ENCODE assay signal across 15 mouse cellular contexts in genomic region chr5:64024420-64024819, GRCm38 (mm10). TPM values are rescaled to one million over a fixed set of nuclear protein-coding genes. Genes with fewer than 3 reads are reported as not detected.
DNase-seq lines count a peak whose midpoint lies in the region; ATAC-seq and TF ChIP-seq lines count a peak whose summit lies in the region.
"Had no signal": no experiment of that assay in that cellular context is flagged by ENCODE, and none has a peak within 500 bp of the region (broad histone marks: within the 10 kb centered on the region; RNA-seq: fewer than 3 reads in every experiment).

No protein-coding gene starts in this region.

- no peak overlapping the region for H3K4me3 ChIP-seq in thymus, adult 2 months (ENCODE audit: control insufficient read depth, insufficient read depth, low read length)
- H3K4me3 ChIP-seq: forebrain, embryonic 15.5 days; heart, embryonic 13.5 days; limb, embryonic 15.5 days had no signal

- DNase-seq in adrenal gland, postnatal 14 days, result peak; percentile 10
- no peak for DNase-seq in adrenal gland, postnatal 10 days
- DNase-seq in CD4-positive helper T cell, adult 2 months (ENCODE audit: low read depth, low spot score), result peak; percentile 62
- DNase-seq in thymus, adult 2 months, result peak; percentile 70
- no peak for DNase-seq in kidney, adult 11 months
- no peak for DNase-seq in gastrocnemius, adult 18-20 months (ENCODE audit: low spot score)
- DNase-seq: gastrocnemius, postnatal 14 days; kidney, adult 2 months; lung, embryonic 14.5 days had no signal

- peaks cover 6% of the 10 kb centered on the region for H3K4me1 ChIP-seq in thymus, adult 2 months (replicated peaks; ENCODE audit: control insufficient read depth, insufficient read depth, low read length)
- H3K4me1 ChIP-seq: heart, embryonic 13.5 days; limb, embryonic 15.5 days had no signal

- 39% methylated on average over 8 of the region's 8 CpGs for WGBS in thymus, adult 2 months

- H3K27ac ChIP-seq in thymus, adult 2 months (ENCODE audit: control insufficient read depth, insufficient read depth, low read length), result no peak overlapping the region
- H3K27ac ChIP-seq: forebrain, embryonic 15.5 days; heart, embryonic 13.5 days; limb, embryonic 15.5 days had no signal

- TF ChIP-seq POLR2A in thymus, adult 2 months (IDR thresholded peaks at IDR 0.05; ENCODE audit: control insufficient read depth, extremely low read depth, insufficient read depth, low read length, poor library complexity), result no peak

- H3K27me3 ChIP-seq in thymus, adult 2 months (ENCODE audit: control insufficient read depth, insufficient read depth, low read length), result no peaks in the 10 kb centered on the region
- H3K27me3 ChIP-seq: forebrain, embryonic 15.5 days; heart, embryonic 13.5 days; limb, embryonic 15.5 days had no signal

- no peak for TF ChIP-seq CTCF in thymus, adult 2 months (IDR thresholded peaks at IDR 0.05; ENCODE audit: borderline replicate concordance, control insufficient read depth, extremely low read depth, insufficient read depth, low read length, poor library complexity)

- no peaks in the 10 kb centered on the region for H3K36me3 ChIP-seq in thymus, adult 2 months (ENCODE audit: control insufficient read depth, insufficient read depth, low read length)
- H3K36me3 ChIP-seq: forebrain, embryonic 15.5 days; G1E; heart, embryonic 13.5 days; limb, embryonic 15.5 days had no signal

- peak; percentile 95 for ATAC-seq in inflammation-experienced regulatory T-cells, adult 6 months
- ATAC-seq in erythroid progenitor cell, adult 5-6 weeks (replicated peaks; ENCODE audit: low FRiP score, poor library complexity, severe bottlenecking), result no peak
- ATAC-seq: forebrain, embryonic 15.5 days had no signal

RNA-seq across cellular contexts. Expression of gene Rell1, which starts 55.7 kb away (rescaled TPM):
- total RNA-seq in adrenal gland, postnatal 14 days (2021), result 46.5 and 50.0 TPM in 2 replicates
- 10 to 100 TPM; 32.3 to 32.4 TPM for total RNA-seq in adrenal gland, postnatal 10 days (2021)
- polyA plus RNA-seq in inflammation-experienced regulatory T-cells, adult 6 months (2017; shearing (Covaris generic)), result 1 to 10 TPM; 1.5 to 6.1 (median 4.8) TPM
- polyA plus RNA-seq in thymus, adult 2 months (2012; rRNA removed), result 10.8 and 11.7 TPM in 2 replicates
- total RNA-seq in erythroid progenitor cell, adult 5-6 weeks (2015; ENCODE audit: low replicate concordance), result 19.5 and 45.3 TPM in 2 replicates
- 45.3 and 64.4 TPM in 2 replicates for total RNA-seq in erythroid progenitor cell, adult 5-6 weeks (2017; ENCODE audit: low replicate concordance)
- 10 to 100 TPM in 1 of 2 experiments, 1 to 10 TPM in 1; 9.3 to 10.7 TPM for total RNA-seq in gastrocnemius, adult 18-20 months (2021)

Comparison
In these comparisons a context has a peak if more than half of its experiments do, and no peak if none do; other contexts are left out.
1. DNase-seq: peak in adrenal gland, postnatal 14 days (single experiment), CD4-positive helper T cell, adult 2 months (single experiment) and thymus, adult 2 months (single experiment); none in adrenal gland, postnatal 10 days (single experiment), kidney, adult 11 months (single experiment) and gastrocnemius, adult 18-20 months (single experiment).